Mouse (Mus musculus) small intestine, adult 2 months (tissue): ENCODE measurements around the gene Col4a2.

Experiments used
- CTCF ChIP-seq: fragments of 200-500 bp; IDR thresholded peaks from 2 replicates; pipeline ENCODE4 v1.5.1; 2012; ENCODE audit warnings: low read depth, mild to moderate bottlenecking, control low read depth, inconsistent platforms, low read length, moderate library complexity, mixed read lengths; ENCODE audit not compliant: insufficient replicate concordance, insufficient read length; ENCODE audit errors: extremely low read depth
- POLR2A ChIP-seq: fragments of 200-500 bp; IDR thresholded peaks from 2 replicates; pipeline ENCODE4 v1.6.1; 2012; ENCODE audit warnings: low read depth, mild to moderate bottlenecking, control low read depth, inconsistent platforms, low read length, moderate library complexity

- TF ChIP-seq POLR2A (no peak), CTCF (no peak)
These were observed 839 bp downstream of the Col4a2 start for GRCm38 (mm10) chr8:11313176-11314111.
